Mouse (Mus musculus): ENCODE measurements around the gene Kat8.

The Kat8 gene

DNA sequence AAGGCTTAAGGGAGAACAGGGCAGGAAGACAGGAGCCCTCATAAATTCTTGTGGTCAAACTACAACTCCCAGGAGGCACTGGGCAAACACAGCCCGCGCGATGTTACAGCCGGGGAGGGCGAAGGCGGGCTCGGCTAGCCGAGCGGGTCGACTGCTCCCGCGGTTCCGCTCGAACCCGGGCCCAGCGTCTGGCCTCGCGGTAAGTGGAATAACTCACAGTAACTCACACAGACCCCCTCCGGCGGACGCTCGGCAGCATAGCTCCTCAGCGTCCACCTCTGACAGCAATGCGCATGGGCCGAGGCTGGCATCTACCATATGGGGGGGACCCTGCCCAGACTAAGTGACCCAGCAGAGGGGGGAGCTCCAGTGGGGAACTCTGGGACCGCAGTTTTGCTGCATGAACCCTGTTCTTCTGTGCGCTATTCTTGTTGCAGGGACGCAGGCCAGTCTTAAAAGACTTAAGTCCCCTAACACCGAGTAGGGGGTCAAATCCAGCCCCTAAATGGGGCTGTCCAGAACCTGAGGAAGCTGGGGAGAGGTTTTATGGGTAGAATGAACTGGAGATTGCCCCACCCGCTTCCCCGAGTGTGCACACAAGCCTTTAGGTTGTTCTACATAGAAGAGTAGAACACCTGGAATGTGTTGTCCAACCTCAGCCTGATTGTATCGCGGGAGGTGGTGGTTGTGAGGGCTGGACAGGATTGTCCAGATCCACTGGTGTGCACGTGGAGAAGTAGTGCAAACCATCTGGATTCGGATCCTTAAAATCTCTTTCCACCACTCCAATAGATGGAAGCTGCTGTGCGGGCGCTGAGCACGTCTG lies 8.1 kb upstream of the Kat8 start, which contains the start of gene Bckdk:
TSS of gene Bckdk (plus strand) at position 112 of the 826 bp plus-strand sequence.
- H3K9me3 ChIP-seq (ENCODE audit: low read length): no peaks in the 10 kb centered on the region
- H3K36me3 ChIP-seq (ENCODE audit: insufficient read depth, low read length): peaks cover 44% of the 10 kb centered on the region
- TF ChIP-seq CTCF (conservative IDR thresholded peaks at IDR 0.05; ENCODE audit: low read length) (no peak), NANOG (IDR thresholded peaks at IDR 0.05; ENCODE audit: borderline replicate concordance, low read length) (no peak), POU5F1 (IDR thresholded peaks at IDR 0.05; ENCODE audit: borderline replicate concordance, low read length) (no peak)
- H3K27me3 ChIP-seq (ENCODE audit: insufficient read depth, low read length): no peaks in the 10 kb centered on the region
- peak within 1 kb of the TSS; percentile 96 for H3K4me3 ChIP-seq (replicated peaks; ENCODE audit: low read length)
- H3K4me1 ChIP-seq (replicated peaks; ENCODE audit: low read depth, low read length): peaks cover 31% of the 10 kb centered on the region

DNA sequence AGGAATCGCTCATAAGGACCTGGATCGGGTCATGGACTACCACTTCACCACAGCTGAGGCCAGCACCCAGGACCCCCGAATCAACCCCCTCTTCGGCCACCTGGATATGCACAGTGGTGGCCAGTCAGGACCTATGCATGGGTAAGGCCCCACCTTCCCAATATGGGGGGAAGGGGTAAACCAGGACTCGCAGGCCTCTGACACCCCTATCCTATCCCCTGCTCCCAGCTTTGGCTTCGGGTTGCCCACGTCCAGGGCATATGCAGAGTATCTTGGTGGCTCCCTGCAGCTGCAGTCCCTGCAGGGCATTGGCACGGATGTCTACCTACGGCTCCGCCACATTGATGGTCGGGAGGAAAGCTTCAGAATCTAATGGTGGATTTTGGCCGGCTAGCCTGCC lies 4.4 kb upstream of the Kat8 start:
- Histone ChIP-seq H3K4me1 (replicated peaks; ENCODE audit: low read depth, low read length) (peaks cover 32% of the 10 kb centered on the region), H3K4me3 (replicated peaks; ENCODE audit: low read length) (no peak overlapping the region), H3K9me3 (ENCODE audit: low read length) (no peaks in the 10 kb centered on the region), H3K27me3 (ENCODE audit: insufficient read depth, low read length) (no peaks in the 10 kb centered on the region), H3K36me3 (ENCODE audit: insufficient read depth, low read length) (peaks cover 61% of the 10 kb centered on the region)
- TF ChIP-seq NANOG (IDR thresholded peaks at IDR 0.05; ENCODE audit: borderline replicate concordance, low read length) (no peak), CTCF (conservative IDR thresholded peaks at IDR 0.05; ENCODE audit: low read length) (no peak), POU5F1 (IDR thresholded peaks at IDR 0.05; ENCODE audit: borderline replicate concordance, low read length) (no peak)

DNA sequence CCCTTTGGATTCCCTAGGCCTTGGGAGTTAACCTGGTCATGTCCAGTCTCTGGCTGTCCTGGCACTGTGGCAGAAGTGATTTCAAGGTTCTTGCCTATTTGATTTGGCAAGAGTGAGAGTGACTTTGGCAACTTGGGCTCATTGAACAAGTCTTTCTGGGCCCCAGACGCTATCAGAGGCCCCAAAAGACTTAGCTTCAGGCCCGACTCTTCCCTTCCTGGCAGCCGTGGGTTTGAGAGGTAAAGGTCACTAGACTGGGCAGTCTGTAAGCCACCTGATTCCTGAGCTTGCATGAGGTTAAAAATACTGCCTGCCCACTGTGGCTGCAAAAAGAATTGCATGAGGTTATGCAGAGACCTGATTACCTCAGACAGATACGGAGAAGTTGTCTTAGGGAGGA lies 3.7 kb upstream of the Kat8 start:
- Histone ChIP-seq H3K4me1 (replicated peaks; ENCODE audit: low read depth, low read length) (peaks cover 39% of the 10 kb centered on the region), H3K9me3 (ENCODE audit: low read length) (no peaks in the 10 kb centered on the region), H3K36me3 (ENCODE audit: insufficient read depth, low read length) (peaks cover 61% of the 10 kb centered on the region), H3K27me3 (ENCODE audit: insufficient read depth, low read length) (no peaks in the 10 kb centered on the region), H3K4me3 (replicated peaks; ENCODE audit: low read length) (no peak overlapping the region)
- no peak for TF ChIP-seq CTCF (conservative IDR thresholded peaks at IDR 0.05; ENCODE audit: low read length)
- TF ChIP-seq NANOG (IDR thresholded peaks at IDR 0.05; ENCODE audit: borderline replicate concordance, low read length): no peak
- no peak for TF ChIP-seq POU5F1 (IDR thresholded peaks at IDR 0.05; ENCODE audit: borderline replicate concordance, low read length)

DNA sequence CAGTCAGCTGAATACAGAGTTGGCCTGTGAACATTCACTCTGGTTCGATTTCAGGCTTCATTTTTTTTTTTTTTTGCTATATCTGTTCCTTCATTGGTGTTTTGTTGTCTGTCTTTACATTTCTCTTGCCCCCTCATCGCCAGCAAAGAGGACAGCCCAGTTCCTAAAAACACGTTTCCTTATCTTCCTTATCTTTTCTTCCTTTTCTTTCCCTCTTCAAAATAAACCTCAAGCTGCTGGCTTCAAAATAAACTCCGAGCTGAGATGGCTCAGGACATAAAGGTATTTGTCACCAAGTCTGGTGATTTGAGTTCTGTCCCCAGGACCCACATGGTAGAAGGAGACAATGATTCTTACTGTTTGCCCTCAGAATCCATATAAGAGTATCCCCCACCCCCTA lies 622 bp downstream of the Kat8 start:
- H3K36me3 ChIP-seq (ENCODE audit: insufficient read depth, low read length): peaks cover 65% of the 10 kb centered on the region
- H3K9me3 ChIP-seq (ENCODE audit: low read length): no peaks in the 10 kb centered on the region
- H3K4me3 ChIP-seq (replicated peaks; ENCODE audit: low read length): peak overlapping the region; percentile 93
- no peaks in the 10 kb centered on the region for H3K27me3 ChIP-seq (ENCODE audit: insufficient read depth, low read length)
- no peak for TF ChIP-seq CTCF (conservative IDR thresholded peaks at IDR 0.05; ENCODE audit: low read length)
- no peak for TF ChIP-seq NANOG (IDR thresholded peaks at IDR 0.05; ENCODE audit: borderline replicate concordance, low read length)
- H3K4me1 ChIP-seq (replicated peaks; ENCODE audit: low read depth, low read length): peaks cover 51% of the 10 kb centered on the region

DNA sequence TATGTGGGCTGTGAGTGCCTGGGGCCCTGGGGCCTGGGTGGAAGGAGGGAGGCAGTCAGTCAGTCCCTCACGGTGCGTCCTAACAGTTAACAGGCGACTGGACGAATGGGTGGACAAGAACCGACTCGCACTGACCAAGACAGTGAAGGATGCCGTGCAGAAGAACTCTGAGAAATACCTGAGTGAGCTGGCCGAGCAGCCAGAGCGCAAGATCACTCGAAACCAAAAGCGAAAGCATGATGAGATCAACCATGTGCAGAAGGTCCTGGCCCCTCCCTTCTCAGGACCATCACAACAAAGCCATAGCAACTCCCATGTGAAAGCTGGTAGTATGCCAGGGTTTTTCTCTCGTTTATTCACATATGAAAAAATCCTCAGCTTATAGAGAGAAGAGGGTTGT lies 3.0 kb downstream of the Kat8 start:
- H3K9me3 ChIP-seq (ENCODE audit: low read length): peaks cover 8% of the 10 kb centered on the region
- H3K27me3 ChIP-seq (ENCODE audit: insufficient read depth, low read length): no peaks in the 10 kb centered on the region
- peaks cover 59% of the 10 kb centered on the region for H3K36me3 ChIP-seq (ENCODE audit: insufficient read depth, low read length)
- no peak overlapping the region for H3K4me3 ChIP-seq (replicated peaks; ENCODE audit: low read length)
- H3K4me1 ChIP-seq (replicated peaks; ENCODE audit: low read depth, low read length): peaks cover 58% of the 10 kb centered on the region
- TF ChIP-seq NANOG (IDR thresholded peaks at IDR 0.05; ENCODE audit: borderline replicate concordance, low read length) (no peak), CTCF (conservative IDR thresholded peaks at IDR 0.05; ENCODE audit: low read length) (no peak), POU5F1 (IDR thresholded peaks at IDR 0.05; ENCODE audit: borderline replicate concordance, low read length) (no peak)

DNA sequence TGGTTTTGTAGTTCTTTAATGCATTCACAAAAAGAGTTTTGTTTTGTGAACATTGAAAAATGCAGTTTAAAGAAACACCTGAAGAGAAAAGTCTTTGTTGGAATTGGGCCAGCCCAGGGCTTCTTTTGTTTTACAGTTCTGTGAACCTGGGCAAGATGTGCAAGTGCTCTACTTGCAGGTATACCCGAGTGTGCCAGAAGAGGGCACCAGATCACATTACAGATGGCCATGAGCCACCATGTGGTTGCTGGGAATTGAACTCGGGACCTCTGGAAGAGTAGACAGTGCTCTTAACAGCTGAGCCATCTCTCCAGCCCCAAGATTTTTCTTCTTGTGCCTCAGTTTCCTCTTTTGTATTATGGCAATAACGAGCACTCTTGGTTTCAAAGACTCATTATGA lies 5.9 kb downstream of the Kat8 start:
- Histone ChIP-seq H3K4me3 (replicated peaks; ENCODE audit: low read length) (no peak overlapping the region), H3K27me3 (ENCODE audit: insufficient read depth, low read length) (no peaks in the 10 kb centered on the region), H3K9me3 (ENCODE audit: low read length) (peaks cover 37% of the 10 kb centered on the region), H3K36me3 (ENCODE audit: insufficient read depth, low read length) (peaks cover 81% of the 10 kb centered on the region), H3K4me1 (replicated peaks; ENCODE audit: low read depth, low read length) (peaks cover 43% of the 10 kb centered on the region)
- TF ChIP-seq CTCF (conservative IDR thresholded peaks at IDR 0.05; ENCODE audit: low read length) (peak; percentile 67), NANOG (IDR thresholded peaks at IDR 0.05; ENCODE audit: borderline replicate concordance, low read length) (no peak)

DNA sequence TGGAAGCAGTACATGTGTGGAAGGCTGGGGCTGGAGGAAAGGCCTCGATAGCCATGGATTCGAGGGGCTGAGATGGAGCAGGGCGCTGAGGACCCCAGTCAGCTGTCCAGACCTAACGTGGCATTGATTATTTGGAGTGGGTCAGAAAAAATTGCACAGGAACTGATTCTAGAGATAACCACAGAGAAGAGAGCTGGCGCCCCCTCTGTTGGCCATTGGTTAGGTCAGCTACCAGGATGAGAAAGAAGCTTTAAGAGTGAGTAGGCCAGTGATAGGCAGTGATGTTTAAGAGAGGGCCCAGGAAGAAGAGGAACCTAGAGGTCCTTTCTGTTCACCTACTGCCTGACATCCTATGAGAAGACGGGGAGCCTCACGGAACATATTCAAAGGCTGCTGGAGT lies 7.0 kb downstream of the Kat8 start:
- Histone ChIP-seq H3K4me3 (replicated peaks; ENCODE audit: low read length) (no peak overlapping the region), H3K27me3 (ENCODE audit: insufficient read depth, low read length) (no peaks in the 10 kb centered on the region), H3K4me1 (replicated peaks; ENCODE audit: low read depth, low read length) (peaks cover 38% of the 10 kb centered on the region), H3K9me3 (ENCODE audit: low read length) (peaks cover 48% of the 10 kb centered on the region), H3K36me3 (ENCODE audit: insufficient read depth, low read length) (peaks cover 91% of the 10 kb centered on the region)
- peak; percentile 66 for TF ChIP-seq CTCF (conservative IDR thresholded peaks at IDR 0.05; ENCODE audit: low read length)
- TF ChIP-seq POU5F1 (IDR thresholded peaks at IDR 0.05; ENCODE audit: borderline replicate concordance, low read length): no peak

DNA sequence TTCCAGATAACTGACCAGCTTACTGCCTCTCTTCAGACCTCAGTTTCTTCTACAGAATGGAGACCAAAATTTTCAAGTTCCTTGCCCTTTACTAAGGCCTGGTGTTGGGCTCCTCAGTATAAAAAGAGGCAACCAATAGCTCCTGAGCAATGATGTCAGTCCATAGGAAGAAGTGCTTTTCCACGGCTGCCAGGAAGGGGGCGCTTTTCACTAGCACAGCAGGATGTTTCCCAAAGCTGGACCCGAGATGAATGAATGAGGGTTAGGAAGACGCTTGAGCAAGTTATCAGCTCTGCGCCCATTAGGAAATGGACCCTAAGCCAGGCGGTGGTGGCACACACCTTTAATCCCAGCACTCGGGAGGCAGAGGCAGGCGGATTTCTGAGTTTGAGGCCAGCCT lies 9.2 kb downstream of the Kat8 start:
- TF ChIP-seq NANOG (IDR thresholded peaks at IDR 0.05; ENCODE audit: borderline replicate concordance, low read length): no peak
- TF ChIP-seq CTCF (conservative IDR thresholded peaks at IDR 0.05; ENCODE audit: low read length): no peak
- TF ChIP-seq POU5F1 (IDR thresholded peaks at IDR 0.05; ENCODE audit: borderline replicate concordance, low read length): no peak
- Histone ChIP-seq H3K4me1 (replicated peaks; ENCODE audit: low read depth, low read length) (peaks cover 38% of the 10 kb centered on the region), H3K9me3 (ENCODE audit: low read length) (peaks cover 56% of the 10 kb centered on the region), H3K4me3 (replicated peaks; ENCODE audit: low read length) (no peak overlapping the region), H3K27me3 (ENCODE audit: insufficient read depth, low read length) (no peaks in the 10 kb centered on the region), H3K36me3 (ENCODE audit: insufficient read depth, low read length) (peaks cover 92% of the 10 kb centered on the region)

All from E14TG2a.4 (cell line).